Mouse (Mus musculus): Measurements from ENCODE around the gene Tnni3k. TPM values are rescaled to one million over a fixed set of nuclear protein-coding genes. Genes with fewer than 3 reads are reported as not detected.
A peak's percentile ranks its signal among the peaks of the same experiment; 100 is the strongest.

Gene Tnni3k
- polyA plus RNA-seq, 1 experiment = 0.05 TPM

- DNase-seq (ENCODE audit: low read depth) = no peak
- TF ChIP-seq CTCF (IDR thresholded peaks at IDR 0.05; ENCODE audit: borderline replicate concordance, extremely low read depth, insufficient read depth, insufficient read length) = no peak
- TF ChIP-seq POLR2A (IDR thresholded peaks at IDR 0.05; ENCODE audit: borderline replicate concordance, extremely low read depth, insufficient read depth, insufficient read length, poor library complexity, severe bottlenecking) = no peak
These were observed 175.7 kb downstream of the Tnni3k start for GRCm38 (mm10) chr3:154879515-154879914.

- TF ChIP-seq CTCF (IDR thresholded peaks at IDR 0.05; ENCODE audit: borderline replicate concordance, extremely low read depth, insufficient read depth, insufficient read length) (no peak), POLR2A (IDR thresholded peaks at IDR 0.05; ENCODE audit: borderline replicate concordance, extremely low read depth, insufficient read depth, insufficient read length, poor library complexity, severe bottlenecking) (no peak)
- DNase-seq (ENCODE audit: low read depth) = no peak
These were observed 176.1 kb downstream of the Tnni3k start for GRCm38 (mm10) chr3:154879080-154879479.

GRCm38 (mm10) chr3:154868807-154869206 is 186.4 kb downstream of the Tnni3k start:
- TF ChIP-seq POLR2A (IDR thresholded peaks at IDR 0.05; ENCODE audit: borderline replicate concordance, extremely low read depth, insufficient read depth, insufficient read length, poor library complexity, severe bottlenecking) = no peak
- no peak for DNase-seq (ENCODE audit: low read depth)

- TF ChIP-seq CTCF (IDR thresholded peaks at IDR 0.05; ENCODE audit: borderline replicate concordance, extremely low read depth, insufficient read depth, insufficient read length) (no peak), POLR2A (IDR thresholded peaks at IDR 0.05; ENCODE audit: borderline replicate concordance, extremely low read depth, insufficient read depth, insufficient read length, poor library complexity, severe bottlenecking) (no peak)
- peak; percentile 53 for DNase-seq (ENCODE audit: low read depth)
These were observed 193.3 kb downstream of the Tnni3k start for GRCm38 (mm10) chr3:154861921-154862320.

GRCm38 (mm10) chr3:154859721-154860120 is 195.5 kb downstream of the Tnni3k start:
- no peak for TF ChIP-seq CTCF (IDR thresholded peaks at IDR 0.05; ENCODE audit: borderline replicate concordance, extremely low read depth, insufficient read depth, insufficient read length)
- no peak for TF ChIP-seq POLR2A (IDR thresholded peaks at IDR 0.05; ENCODE audit: borderline replicate concordance, extremely low read depth, insufficient read depth, insufficient read length, poor library complexity, severe bottlenecking)
- peak; percentile 24 for DNase-seq (ENCODE audit: low read depth)

GRCm38 (mm10) chr3:154853257-154853656 is 201.9 kb downstream of the Tnni3k start:
- peak; percentile 73 for DNase-seq (ENCODE audit: low read depth)
- TF ChIP-seq POLR2A (IDR thresholded peaks at IDR 0.05; ENCODE audit: borderline replicate concordance, extremely low read depth, insufficient read depth, insufficient read length, poor library complexity, severe bottlenecking) = no peak
- TF ChIP-seq CTCF (IDR thresholded peaks at IDR 0.05; ENCODE audit: borderline replicate concordance, extremely low read depth, insufficient read depth, insufficient read length) = no peak

- DNase-seq (ENCODE audit: low read depth) = no peak
- TF ChIP-seq CTCF (IDR thresholded peaks at IDR 0.05; ENCODE audit: borderline replicate concordance, extremely low read depth, insufficient read depth, insufficient read length) (no peak), POLR2A (IDR thresholded peaks at IDR 0.05; ENCODE audit: borderline replicate concordance, extremely low read depth, insufficient read depth, insufficient read length, poor library complexity, severe bottlenecking) (no peak)
These were observed 202.9 kb downstream of the Tnni3k start for GRCm38 (mm10) chr3:154852281-154852680.

- no peak for DNase-seq (ENCODE audit: low read depth)
- TF ChIP-seq CTCF (IDR thresholded peaks at IDR 0.05; ENCODE audit: borderline replicate concordance, extremely low read depth, insufficient read depth, insufficient read length) = no peak
- no peak for TF ChIP-seq POLR2A (IDR thresholded peaks at IDR 0.05; ENCODE audit: borderline replicate concordance, extremely low read depth, insufficient read depth, insufficient read length, poor library complexity, severe bottlenecking)
These were observed 213.0 kb downstream of the Tnni3k start for GRCm38 (mm10) chr3:154842247-154842646.

- TF ChIP-seq POLR2A (IDR thresholded peaks at IDR 0.05; ENCODE audit: borderline replicate concordance, extremely low read depth, insufficient read depth, insufficient read length, poor library complexity, severe bottlenecking) (no peak), CTCF (IDR thresholded peaks at IDR 0.05; ENCODE audit: borderline replicate concordance, extremely low read depth, insufficient read depth, insufficient read length) (no peak)
These were observed 214.1 kb downstream of the Tnni3k start for GRCm38 (mm10) chr3:154841076-154841475.

GRCm38 (mm10) chr3:154837861-154838260 is 217.3 kb downstream of the Tnni3k start:
- TF ChIP-seq POLR2A (IDR thresholded peaks at IDR 0.05; ENCODE audit: borderline replicate concordance, extremely low read depth, insufficient read depth, insufficient read length, poor library complexity, severe bottlenecking) (no peak), CTCF (IDR thresholded peaks at IDR 0.05; ENCODE audit: borderline replicate concordance, extremely low read depth, insufficient read depth, insufficient read length) (no peak)
- no peak for DNase-seq (ENCODE audit: low read depth)

More at GRCm38 (mm10) chr3:154841076-154841475, 214.1 kb downstream of the Tnni3k start:
- DNase-seq (ENCODE audit: low read depth) = peak; percentile 34

GRCm38 (mm10) chr3:154836137-154836536 is 219.1 kb downstream of the Tnni3k start:
- TF ChIP-seq CTCF (IDR thresholded peaks at IDR 0.05; ENCODE audit: borderline replicate concordance, extremely low read depth, insufficient read depth, insufficient read length) (no peak), POLR2A (IDR thresholded peaks at IDR 0.05; ENCODE audit: borderline replicate concordance, extremely low read depth, insufficient read depth, insufficient read length, poor library complexity, severe bottlenecking) (no peak)
- no peak for DNase-seq (ENCODE audit: low read depth)

- peak; percentile 31 for DNase-seq (ENCODE audit: low read depth)
These were observed 220.8 kb downstream of the Tnni3k start for GRCm38 (mm10) chr3:154834373-154834772.

More at GRCm38 (mm10) chr3:154834373-154834772, 220.8 kb downstream of the Tnni3k start:
- TF ChIP-seq POLR2A (IDR thresholded peaks at IDR 0.05; ENCODE audit: borderline replicate concordance, extremely low read depth, insufficient read depth, insufficient read length, poor library complexity, severe bottlenecking) (no peak), CTCF (IDR thresholded peaks at IDR 0.05; ENCODE audit: borderline replicate concordance, extremely low read depth, insufficient read depth, insufficient read length) (no peak)

Measured in brain, embryonic 14.5 days (tissue).